Comparison of ENCODE assay signal across 8 mouse cellular contexts in genomic region chr3:87884291-87884690, GRCm38 (mm10). TPM values are rescaled to one million over a fixed set of nuclear protein-coding genes. Genes with fewer than 3 reads are reported as not detected.
DNase-seq lines count a peak whose midpoint lies in the region; ATAC-seq and TF ChIP-seq lines count a peak whose summit lies in the region.

No protein-coding gene starts in this region.

- TF ChIP-seq EP300 in ES-Bruce4 (IDR thresholded peaks at IDR 0.05; ENCODE audit: insufficient read depth, low read depth, low read length) = no peak
- TF ChIP-seq EP300 in heart, postnatal 0 days (IDR thresholded peaks at IDR 0.05; ENCODE audit: low read depth) = no peak

- H3K9ac ChIP-seq in heart, embryonic 11.5 days (ENCODE audit: low read depth, low read length) = peak overlapping the region; percentile 95
- peak overlapping the region; percentile 96 for H3K9ac ChIP-seq in ES-Bruce4 (ENCODE audit: low read depth, poor library complexity, severe bottlenecking)
- peak overlapping the region; percentile 86 for H3K9ac ChIP-seq in heart, postnatal 0 days (replicated peaks; ENCODE audit: low read depth, low read length)
- peak overlapping the region; percentile 94 for H3K9ac ChIP-seq in liver, embryonic 16.5 days (ENCODE audit: low read depth, low read length)

- TF ChIP-seq POLR2A in ES-Bruce4 (IDR thresholded peaks at IDR 0.05; ENCODE audit: insufficient read depth, low read length) = no peak

- H3K4me2 ChIP-seq in heart, embryonic 11.5 days = peak overlapping the region; percentile 96
- H3K4me2 ChIP-seq in heart, postnatal 0 days (ENCODE audit: low read depth, low read length) = peak overlapping the region; percentile 75
- peak overlapping the region; percentile 80 for H3K4me2 ChIP-seq in liver, embryonic 16.5 days (ENCODE audit: low read depth, low read length)

- peak overlapping the region; percentile 92; the same call in 1 of the 2 replicates for H3K27ac ChIP-seq in heart, embryonic 11.5 days (ENCODE audit: low read depth, low read length)
- 0 out of 2 replicates have a peak overlapping the region, but pooled peaks have one; percentile 0 for H3K27ac ChIP-seq in ES-Bruce4 (ENCODE audit: insufficient read depth, low read length)
- H3K27ac ChIP-seq in heart, postnatal 0 days (ENCODE audit: low read depth) = peak overlapping the region; percentile 91; the same call in 1 of the 2 replicates
- peak overlapping the region; percentile 91 for H3K27ac ChIP-seq in liver, embryonic 16.5 days (ENCODE audit: low read length)

- peak overlapping the region; percentile 90 for H3K4me3 ChIP-seq in heart, embryonic 11.5 days (ENCODE audit: low read depth, low read length)
- H3K4me3 ChIP-seq in ES-Bruce4 (ENCODE audit: low read depth, low read length) = peak overlapping the region; percentile 91
- H3K4me3 ChIP-seq in heart, postnatal 0 days (ENCODE audit: low read depth, low read length) = peak overlapping the region; percentile 90
- peak overlapping the region; percentile 99 for H3K4me3 ChIP-seq in liver, embryonic 16.5 days (ENCODE audit: low read depth, low read length)

- no peak for ATAC-seq in heart, embryonic 11.5 days (replicated peaks; ENCODE audit: insufficient number of reproducible peaks, low FRiP score, low TSS enrichment)
- ATAC-seq in heart, postnatal 0 days (ENCODE audit: insufficient read depth, low read depth) = no peak
- no peak for ATAC-seq in liver, embryonic 16.5 days (ENCODE audit: low read depth)

- WGBS in heart, embryonic 11.5 days (ENCODE audit: insufficient replicate concordance) = 3% methylated on average over 3 of the region's 3 CpGs
- WGBS in heart, postnatal 0 days = 0% methylated on average over 3 of the region's 3 CpGs
- 1% methylated on average over 3 of the region's 3 CpGs for WGBS in liver, embryonic 16.5 days (ENCODE audit: insufficient replicate concordance)

- no peaks in the 10 kb centered on the region for H3K27me3 ChIP-seq in heart, embryonic 11.5 days (ENCODE audit: control insufficient read depth, insufficient read depth, low read length)
- H3K27me3 ChIP-seq in ES-Bruce4 (ENCODE audit: control insufficient read depth, insufficient read depth, low read length, poor library complexity, severe bottlenecking) = no peaks in the 10 kb centered on the region
- no peaks in the 10 kb centered on the region for H3K27me3 ChIP-seq in heart, postnatal 0 days (ENCODE audit: control insufficient read depth, insufficient read depth, low read length)
- no peaks in the 10 kb centered on the region for H3K27me3 ChIP-seq in liver, embryonic 16.5 days (ENCODE audit: control insufficient read depth, insufficient read depth, low read depth, low read length)

- H3K4me1 ChIP-seq in heart, embryonic 11.5 days (ENCODE audit: control insufficient read depth, insufficient read depth, low read length) = peaks cover 17% of the 10 kb centered on the region
- no peaks in the 10 kb centered on the region for H3K4me1 ChIP-seq in ES-Bruce4 (ENCODE audit: control insufficient read depth, insufficient read depth, low read length)
- peaks cover 18% of the 10 kb centered on the region for H3K4me1 ChIP-seq in heart, postnatal 0 days (ENCODE audit: control insufficient read depth, insufficient read depth)
- H3K4me1 ChIP-seq in liver, embryonic 16.5 days (ENCODE audit: control insufficient read depth, low read depth, low read length) = peaks cover 25% of the 10 kb centered on the region

- DNase-seq in heart, adult 9 months (ENCODE audit: low spot score in 2 of 2) = no peak
- no peak for DNase-seq in heart, postnatal 0 days (ENCODE audit: low spot score)
- no peak for DNase-seq in Muller cell, postnatal 12 days (ENCODE audit: inconsistent ontology term)
- DNase-seq in retina, embryonic 14.5 days (ENCODE audit: low spot score) = no peak
- no peak for DNase-seq in left cerebral cortex, adult 18-20 months (ENCODE audit: low spot score in 2 of 2)

- H3K9me3 ChIP-seq in heart, embryonic 11.5 days (replicated peaks; ENCODE audit: control insufficient read depth, low read length) = 0 out of 2 replicates have a peak, but pooled peaks cover 2% of the 10 kb centered on the region
- H3K9me3 ChIP-seq in ES-Bruce4 (replicated peaks; ENCODE audit: control insufficient read depth, insufficient read depth, low read length, poor library complexity, severe bottlenecking) = no peaks in the 10 kb centered on the region
- 0 out of 2 replicates have a peak, but pooled peaks cover 2% of the 10 kb centered on the region for H3K9me3 ChIP-seq in heart, postnatal 0 days (replicated peaks; ENCODE audit: control insufficient read depth, low read length)
- no peaks in the 10 kb centered on the region for H3K9me3 ChIP-seq in liver, embryonic 16.5 days (replicated peaks; ENCODE audit: control insufficient read depth, low read length)

- peaks cover 5% of the 10 kb centered on the region; the same call in 1 of the 2 replicates for H3K36me3 ChIP-seq in heart, embryonic 11.5 days (ENCODE audit: control insufficient read depth, insufficient read depth, low read length)
- H3K36me3 ChIP-seq in ES-Bruce4 (ENCODE audit: control insufficient read depth, insufficient read depth, low read length, poor library complexity, severe bottlenecking) = peaks cover 8% of the 10 kb centered on the region
- peaks cover 17% of the 10 kb centered on the region for H3K36me3 ChIP-seq in heart, postnatal 0 days (replicated peaks; ENCODE audit: control insufficient read depth, insufficient read depth, low read length)
- H3K36me3 ChIP-seq in liver, embryonic 16.5 days (ENCODE audit: control insufficient read depth, insufficient read depth) = peaks cover 7% of the 10 kb centered on the region

- TF ChIP-seq CTCF in ES-Bruce4 (IDR thresholded peaks at IDR 0.05; ENCODE audit: low read depth, low read length) = no peak
- TF ChIP-seq CTCF in heart, postnatal 0 days (IDR thresholded peaks at IDR 0.05; ENCODE audit: low read depth) = no peak

RNA-seq across cellular contexts. Expression of gene Prcc, which starts 1.1 kb away (rescaled TPM):
- 14.1 and 14.5 TPM in 2 replicates for polyA plus RNA-seq in heart, embryonic 11.5 days (2014; fragmentation: Nextera tagmentation; extraction: Ambion mirVana)
- polyA plus RNA-seq in ES-Bruce4 (2011; ENCODE audit: insufficient read depth, insufficient read length, low read depth, missing spikeins) = 66.9 and 74.2 TPM in 2 replicates
- total RNA-seq in heart, postnatal 0 days (2014; rRNA removed; ENCODE audit: low replicate concordance) = 55.6 and 68.6 TPM in 2 replicates
- polyA plus RNA-seq in heart, postnatal 0 days (2015; fragmentation: Nextera tagmentation; extraction: Ambion mirVana) = 10.0 and 12.1 TPM in 2 replicates
- polyA plus RNA-seq in liver, embryonic 16.5 days (2015; fragmentation: Nextera tagmentation; extraction: Ambion mirVana) = 4.1 and 4.7 TPM in 2 replicates
- 10 to 100 TPM; 58.4 to 59.5 TPM for total RNA-seq in left cerebral cortex, adult 18-20 months (2021)

RNA-seq across cellular contexts. Expression of gene Hdgf, which starts 21.8 kb away (rescaled TPM):
- polyA plus RNA-seq in heart, embryonic 11.5 days (2014; fragmentation: Nextera tagmentation; extraction: Ambion mirVana) = 172 and 179 TPM in 2 replicates
- polyA plus RNA-seq in ES-Bruce4 (2011; ENCODE audit: insufficient read depth, insufficient read length, low read depth, missing spikeins) = 508 and 526 TPM in 2 replicates
- total RNA-seq in heart, postnatal 0 days (2014; rRNA removed; ENCODE audit: low replicate concordance) = 62.1 and 79.7 TPM in 2 replicates
- polyA plus RNA-seq in heart, postnatal 0 days (2015; fragmentation: Nextera tagmentation; extraction: Ambion mirVana) = 81.0 and 83.8 TPM in 2 replicates
- 53.6 and 57.1 TPM in 2 replicates for polyA plus RNA-seq in liver, embryonic 16.5 days (2015; fragmentation: Nextera tagmentation; extraction: Ambion mirVana)
- total RNA-seq in left cerebral cortex, adult 18-20 months (2021) = 100 to 1,000 TPM; 154 TPM

RNA-seq across cellular contexts. Expression of gene Mrpl24, which starts 35.0 kb away (rescaled TPM):
- polyA plus RNA-seq in heart, embryonic 11.5 days (2014; fragmentation: Nextera tagmentation; extraction: Ambion mirVana) = 67.3 and 68.2 TPM in 2 replicates
- polyA plus RNA-seq in ES-Bruce4 (2011; ENCODE audit: insufficient read depth, insufficient read length, low read depth, missing spikeins) = 207 and 219 TPM in 2 replicates
- total RNA-seq in heart, postnatal 0 days (2014; rRNA removed; ENCODE audit: low replicate concordance) = 53.9 and 57.1 TPM in 2 replicates
- polyA plus RNA-seq in heart, postnatal 0 days (2015; fragmentation: Nextera tagmentation; extraction: Ambion mirVana) = 62.3 and 67.2 TPM in 2 replicates
- polyA plus RNA-seq in liver, embryonic 16.5 days (2015; fragmentation: Nextera tagmentation; extraction: Ambion mirVana) = 35.1 and 35.8 TPM in 2 replicates
- total RNA-seq in left cerebral cortex, adult 18-20 months (2021) = 10 to 100 TPM; 53.6 to 53.7 TPM

RNA-seq across cellular contexts. Expression of gene Sh2d2a, which starts 37.7 kb away (rescaled TPM):
- 0.17 TPM in 1 of 2 replicates, not detected in the other for polyA plus RNA-seq in heart, embryonic 11.5 days (2014; fragmentation: Nextera tagmentation; extraction: Ambion mirVana)
- 0.18 TPM in 1 of 2 replicates, not detected in the other for polyA plus RNA-seq in ES-Bruce4 (2011; ENCODE audit: insufficient read depth, insufficient read length, low read depth, missing spikeins)
- total RNA-seq in heart, postnatal 0 days (2014; rRNA removed; ENCODE audit: low replicate concordance) = 1.7 TPM in 1 of 2 replicates, not detected in the other
- polyA plus RNA-seq in heart, postnatal 0 days (2015; fragmentation: Nextera tagmentation; extraction: Ambion mirVana) = 0.08 and 0.10 TPM in 2 replicates
- polyA plus RNA-seq in liver, embryonic 16.5 days (2015; fragmentation: Nextera tagmentation; extraction: Ambion mirVana) = 0.29 and 0.37 TPM in 2 replicates
- total RNA-seq in left cerebral cortex, adult 18-20 months (2021) = not detected

RNA-seq across cellular contexts. Expression of gene Isg20l2, which starts 45.8 kb away (rescaled TPM):
- 25.0 and 30.2 TPM in 2 replicates for polyA plus RNA-seq in heart, embryonic 11.5 days (2014; fragmentation: Nextera tagmentation; extraction: Ambion mirVana)
- 64.3 and 68.4 TPM in 2 replicates for polyA plus RNA-seq in ES-Bruce4 (2011; ENCODE audit: insufficient read depth, insufficient read length, low read depth, missing spikeins)
- total RNA-seq in heart, postnatal 0 days (2014; rRNA removed; ENCODE audit: low replicate concordance) = 8.2 and 24.0 TPM in 2 replicates
- polyA plus RNA-seq in heart, postnatal 0 days (2015; fragmentation: Nextera tagmentation; extraction: Ambion mirVana) = 14.2 and 16.2 TPM in 2 replicates
- 17.2 and 17.5 TPM in 2 replicates for polyA plus RNA-seq in liver, embryonic 16.5 days (2015; fragmentation: Nextera tagmentation; extraction: Ambion mirVana)
- 10 to 100 TPM; 13.4 to 14.0 TPM for total RNA-seq in left cerebral cortex, adult 18-20 months (2021)

Comparison
In these comparisons a context has a peak if more than half of its experiments do, and no peak if none do; other contexts are left out.
1. H3K27ac ChIP-seq: peak in every context shown above with its lines; median percentile 92 in heart, embryonic 11.5 days; 91 in heart, postnatal 0 days; 91 in liver, embryonic 16.5 days; 0 in ES-Bruce4.